Mouse (Mus musculus) CD4-positive, CD25-positive, alpha-beta regulatory T cell, adult 4 months (primary cell): ENCODE data around the gene Tagln2. TPM values are rescaled to one million over a fixed set of nuclear protein-coding genes. Genes with fewer than 3 reads are reported as not detected.

Source experiments
- ATAC-seq: one replicate; pipeline ENCODE4 v1.8.0; 2017
- polyA plus RNA-seq, 2 experiments: library from polyadenylated mRNA; unstranded; fragments of 100-300 nt; shearing (Covaris generic); gene quantifications; one replicate each; pipeline ENCODE4 v1.2.1; 2017

Gene Tagln2
- polyA plus RNA-seq, 2 experiments from 2014 or later: 226 to 278 TPM

GRCm38 (mm10) chr1:172527431-172527830, 27.6 kb downstream of the Tagln2 start:
- ATAC-seq: no peak

GRCm38 (mm10) chr1:172528701-172529100, 28.9 kb downstream of the Tagln2 start:
- ATAC-seq: peak; percentile 78

GRCm38 (mm10) chr1:172530544-172531220, 30.8 kb downstream of the Tagln2 start:
- no peak for ATAC-seq

- ATAC-seq: no peak
Measured at GRCm38 (mm10) chr1:172532551-172532950, 32.7 kb downstream of the Tagln2 start.

GRCm38 (mm10) chr1:172535116-172535515, 35.3 kb downstream of the Tagln2 start:
- no peak for ATAC-seq

- no peak for ATAC-seq
Measured at GRCm38 (mm10) chr1:172539827-172540226, 40.0 kb downstream of the Tagln2 start.

GRCm38 (mm10) chr1:172540283-172540820, 40.5 kb downstream of the Tagln2 start:
- no peak for ATAC-seq

- ATAC-seq: no peak
Measured at GRCm38 (mm10) chr1:172546062-172546461, 46.2 kb downstream of the Tagln2 start.

GRCm38 (mm10) chr1:172548501-172548900, 48.7 kb downstream of the Tagln2 start:
- ATAC-seq: peak; percentile 87

- no peak for ATAC-seq
Measured at GRCm38 (mm10) chr1:172549314-172549713, 49.5 kb downstream of the Tagln2 start.

GRCm38 (mm10) chr1:172549717-172550116, 49.9 kb downstream of the Tagln2 start:
- ATAC-seq: no peak

- ATAC-seq: peak; percentile 77
Measured at GRCm38 (mm10) chr1:172550551-172550951, 50.7 kb downstream of the Tagln2 start.

GRCm38 (mm10) chr1:172551009-172551408, 51.2 kb downstream of the Tagln2 start:
- ATAC-seq: no peak

GRCm38 (mm10) chr1:172552623-172553022, 52.8 kb downstream of the Tagln2 start:
- ATAC-seq: no peak

- no peak for ATAC-seq
Measured at GRCm38 (mm10) chr1:172555638-172556037, 55.8 kb downstream of the Tagln2 start, which contains the start of gene Vsig8. Gene Vsig8 (plus strand): TSS chr1:172555938.

Other genes starting within 250 kb of the Tagln2 start
- not detected for gene Atp1a4, start 241.6 kb upstream of the Tagln2 start, polyA plus RNA-seq
- gene Igsf8, start 238.4 kb upstream of the Tagln2 start, polyA plus RNA-seq: 1 to 10 TPM; 3.8 to 5.5 TPM
- gene Atp1a2, start 202.0 kb upstream of the Tagln2 start, polyA plus RNA-seq: under 1 TPM; 0.33 to 0.42 TPM
- gene Kcnj9, start 170.7 kb upstream of the Tagln2 start, polyA plus RNA-seq: not detected
- not detected for gene Kcnj10, start 158.8 kb upstream of the Tagln2 start, polyA plus RNA-seq
- 1 to 10 TPM; 3.6 to 6.0 TPM for gene Pigm, start 123.5 kb upstream of the Tagln2 start, polyA plus RNA-seq
- gene Slamf9, start 24.7 kb upstream of the Tagln2 start, polyA plus RNA-seq: not detected
- gene Igsf9, start 18.3 kb upstream of the Tagln2 start, polyA plus RNA-seq: 1 to 10 TPM in 1 of 2 experiments, not detected in 1; 1.1 TPM
- under 1 TPM in 1 of 2 experiments, not detected in 1; 0.69 TPM for gene Cfap45, start 20.8 kb downstream of the Tagln2 start, polyA plus RNA-seq
- not detected for gene Vsig8, start 55.9 kb downstream of the Tagln2 start, polyA plus RNA-seq
- gene Slamf8, start 90.5 kb downstream of the Tagln2 start, polyA plus RNA-seq: 1 to 10 TPM in 1 of 2 experiments, under 1 TPM in 1; 0.19 to 1.7 TPM
- gene Fcrl6, start 102.5 kb downstream of the Tagln2 start, polyA plus RNA-seq: not detected
- 1 to 10 TPM; 4.9 to 6.4 TPM for gene Dusp23, start 132.9 kb downstream of the Tagln2 start, polyA plus RNA-seq
- gene Crp, start 198.0 kb downstream of the Tagln2 start, polyA plus RNA-seq: not detected